Mouse (Mus musculus) heart, adult 9 months (tissue): ENCODE results near the gene Olfr1198.

Experiments
- DNase-seq, 2 experiments: peaks; one replicate each; pipeline ENCODE4 v3.0.0; 2022; ENCODE audit warnings: low spot score in 2 of 2

Gene Olfr1198

GRCm38 (mm10) chr2:88751270-88751669, at the start of gene Olfr1198:
Gene Olfr1198 (minus strand): TSS chr2:88751370.
- no peak for DNase-seq

- no peak for DNase-seq
Observed at GRCm38 (mm10) chr2:88792736-88793135, 41.6 kb upstream of the Olfr1198 start, which contains the start of gene Olfr1201. Gene Olfr1201 (plus strand): TSS chr2:88793036.

- DNase-seq = no peak
Observed at GRCm38 (mm10) chr2:88770388-88770787, 19.2 kb upstream of the Olfr1198 start, which contains the start of gene Olfr1200. Gene Olfr1200 (minus strand): TSS chr2:88770488.

GRCm38 (mm10) chr2:88760369-88760768, 9.2 kb upstream of the Olfr1198 start, which contains the start of gene Olfr1199:
Gene Olfr1199 (minus strand): TSS chr2:88760469.
- DNase-seq = no peak

- no peak for DNase-seq
Observed at GRCm38 (mm10) chr2:88743379-88743778, 7.8 kb downstream of the Olfr1198 start.

GRCm38 (mm10) chr2:88732266-88732665, 18.9 kb downstream of the Olfr1198 start, which contains the start of gene Olfr1197:
Gene Olfr1197 (minus strand): TSS chr2:88732366.
- DNase-seq = no peak

- no peak for DNase-seq
Observed at GRCm38 (mm10) chr2:88704497-88704896, 46.7 kb downstream of the Olfr1198 start, which contains the start of gene Olfr1196. Gene Olfr1196 (minus strand): TSS chr2:88704597.
